Mouse (Mus musculus) midbrain, embryonic 13.5 days (tissue): Measurements from ENCODE around the gene Lix1l. TPM values are rescaled to one million over a fixed set of nuclear protein-coding genes. Genes with fewer than 3 reads are reported as not detected.

Experiments used
- ATAC-seq: fragments of 200-750 bp; cut with Nextera tagmentation; 2 replicates; pipeline ENCODE4 v1.8.0; 2017; ENCODE audit warnings: mild to moderate bottlenecking, moderate TSS enrichment, moderate library complexity
- H3K27ac ChIP-seq: fragments of 300-500 bp; sonication (generic); 2 replicates; pipeline ENCODE4 v1.5.1; 2015; ENCODE audit warnings: inconsistent platforms, mild to moderate bottlenecking, moderate library complexity
- H3K27me3 ChIP-seq: fragments of 300-500 bp; sonication (generic); 2 replicates; pipeline ENCODE4 v1.6.1; 2015; ENCODE audit warnings: mild to moderate bottlenecking, inconsistent platforms
- H3K36me3 ChIP-seq: fragments of 300-500 bp; sonication (generic); 2 replicates; pipeline ENCODE4 v1.6.1; 2015; ENCODE audit warnings: mild to moderate bottlenecking, inconsistent platforms
- H3K4me1 ChIP-seq: fragments of 300-500 bp; sonication (generic); replicated peaks from 2 replicates; pipeline ENCODE4 v1.6.1; 2015; ENCODE audit warnings: inconsistent platforms
- H3K4me2 ChIP-seq: fragments of 300-500 bp; sonication (generic); replicated peaks from 2 replicates; pipeline ENCODE4 v1.6.1; 2015; ENCODE audit warnings: moderate library complexity, mild to moderate bottlenecking, inconsistent platforms
- H3K4me3 ChIP-seq: fragments of 300-500 bp; sonication (generic); replicated peaks from 2 replicates; pipeline ENCODE4 v1.5.1; 2015; ENCODE audit warnings: mild to moderate bottlenecking, inconsistent platforms
- H3K9ac ChIP-seq: fragments of 300-500 bp; sonication (generic); replicated peaks from 2 replicates; pipeline ENCODE4 v1.6.1; 2015; ENCODE audit warnings: mild to moderate bottlenecking, inconsistent platforms
- H3K9me3 ChIP-seq: fragments of 300-500 bp; sonication (generic); 2 replicates; pipeline ENCODE4 v1.6.1; 2016; ENCODE audit warnings: mild to moderate bottlenecking, inconsistent platforms
- WGBS: fragments of 180-500 bp; shearing (Covaris S2); methylation state at CpG from one replicate; pipeline ENCODE4 v1.1.7; 2015; 5-methylcytosine and 5-hydroxymethylcytosine counted together
- polyA plus RNA-seq: library from polyadenylated mRNA; unstranded; fragments of >200 nt; fragmentation: Nextera tagmentation; extraction: Ambion mirVana; gene quantifications from 2 replicates; pipeline ENCODE4 v1.2.1, GENCODE M21; 2015

Lix1l gene
- polyA plus RNA-seq, 1 experiment from 2014 or later = 6.2 TPM

DNA sequence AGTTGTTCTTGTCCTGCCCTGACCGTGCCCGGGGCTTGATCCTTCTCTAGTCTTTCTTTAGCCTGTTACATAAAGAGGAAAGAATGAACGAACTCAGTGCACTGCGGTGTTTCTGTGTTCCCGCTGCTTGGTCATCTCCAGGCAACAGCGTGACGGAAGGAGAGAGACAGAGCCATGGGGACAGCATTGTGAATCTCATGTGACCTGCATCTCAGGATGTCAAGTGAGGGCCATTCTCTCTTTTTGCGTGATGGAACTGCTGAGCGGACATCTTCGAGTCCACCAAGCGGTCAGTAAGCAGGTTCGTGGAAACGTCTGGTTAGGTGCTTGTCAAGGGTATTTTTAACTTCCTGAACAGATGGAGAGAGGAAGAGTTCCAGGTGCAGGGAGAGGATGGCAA, 31.4 kb upstream of the Lix1l start:
- Histone ChIP-seq H3K4me3 (no peak overlapping the region), H3K9me3 (no peaks in the 10 kb centered on the region), H3K27ac (no peak overlapping the region), H3K27me3 (no peaks in the 10 kb centered on the region), H3K4me2 (no peak overlapping the region), H3K36me3 (no peaks in the 10 kb centered on the region), H3K9ac (no peak overlapping the region), H3K4me1 (no peaks in the 10 kb centered on the region)
- ATAC-seq = no peak
- 87% methylated on average over 13 of the region's 13 CpGs for WGBS

DNA sequence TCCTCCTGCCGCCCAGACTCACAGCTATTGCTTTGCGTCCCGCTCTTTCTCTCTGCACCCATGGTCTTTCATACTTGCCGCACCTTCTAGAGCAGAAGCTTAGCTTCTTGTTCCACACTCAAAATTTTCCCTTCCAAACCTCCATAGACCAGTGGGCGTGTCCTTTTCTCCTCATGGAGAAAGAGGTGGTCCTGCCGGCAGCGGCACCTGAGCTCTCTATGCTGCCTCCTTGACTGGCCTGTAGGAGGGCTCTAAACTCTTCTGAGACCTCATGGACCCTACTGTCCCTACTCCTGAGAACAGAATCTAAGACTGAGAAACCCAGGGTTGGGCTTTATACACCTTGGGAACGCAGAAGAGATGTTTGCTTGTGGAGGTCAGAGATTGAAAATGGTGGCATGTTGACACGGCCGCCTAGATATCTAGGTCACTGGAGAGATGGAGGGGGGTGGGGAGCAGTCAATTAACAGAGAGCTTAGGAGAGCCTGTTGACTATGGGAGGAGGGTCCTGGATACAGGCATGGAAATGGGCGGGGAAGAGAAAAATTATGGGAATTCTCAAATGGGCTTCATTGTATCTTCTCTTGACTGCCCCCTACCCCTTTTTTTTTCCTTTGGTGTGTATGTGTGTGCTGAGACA, 30.9 kb upstream of the Lix1l start:
- Histone ChIP-seq H3K4me1 (no peaks in the 10 kb centered on the region), H3K4me2 (no peak overlapping the region), H3K27ac (no peak overlapping the region), H3K9me3 (no peaks in the 10 kb centered on the region), H3K27me3 (no peaks in the 10 kb centered on the region), H3K4me3 (no peak overlapping the region), H3K36me3 (no peaks in the 10 kb centered on the region), H3K9ac (no peak overlapping the region)
- no peak for ATAC-seq
- 89% methylated on average over 11 of the region's 11 CpGs for WGBS

DNA sequence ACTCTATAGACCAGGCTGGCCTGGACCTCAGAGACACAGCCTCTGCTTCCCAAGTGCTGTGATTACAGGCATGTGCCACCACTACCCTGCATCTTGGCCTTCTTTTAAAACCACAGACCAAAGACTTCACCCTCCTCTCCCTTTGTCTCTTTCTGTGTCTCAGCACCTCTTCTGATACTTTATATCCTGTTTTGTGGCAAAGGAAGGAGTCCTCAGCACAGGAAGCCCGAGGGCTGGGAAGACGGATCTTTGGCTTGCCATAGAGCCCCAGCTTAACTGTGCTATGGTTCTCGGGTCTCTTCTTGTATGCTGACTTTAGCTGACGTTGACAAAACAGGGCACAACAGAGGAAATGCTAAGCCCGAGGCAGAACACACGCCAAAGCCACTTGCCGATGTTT, 30.3 kb upstream of the Lix1l start:
- Histone ChIP-seq H3K36me3 (no peaks in the 10 kb centered on the region), H3K9me3 (no peaks in the 10 kb centered on the region), H3K27me3 (no peaks in the 10 kb centered on the region), H3K4me2 (no peak overlapping the region), H3K27ac (no peak overlapping the region), H3K9ac (no peak overlapping the region), H3K4me3 (no peak overlapping the region), H3K4me1 (no peaks in the 10 kb centered on the region)
- no peak for ATAC-seq
- 81% methylated on average over 7 of the region's 7 CpGs for WGBS

DNA sequence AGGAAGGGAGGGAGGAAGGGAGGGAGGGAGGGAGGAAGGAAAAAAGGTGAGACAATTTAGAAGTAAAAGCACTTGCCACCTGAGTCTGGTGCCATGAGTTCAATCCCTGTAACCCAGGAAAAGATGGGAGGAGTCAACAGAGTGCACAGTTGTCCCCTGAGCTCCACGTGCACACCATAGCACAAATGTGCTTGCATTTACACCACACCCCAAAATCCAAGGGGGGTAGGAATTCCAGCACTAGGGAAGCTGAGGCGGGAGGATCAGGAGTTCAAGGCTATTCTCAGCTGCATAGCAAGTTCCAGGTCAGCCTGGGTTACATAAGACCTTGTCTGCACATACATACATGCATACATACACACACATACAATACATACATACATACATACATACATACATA, 29.6 kb upstream of the Lix1l start:
- Histone ChIP-seq H3K9ac (no peak overlapping the region), H3K9me3 (no peaks in the 10 kb centered on the region), H3K36me3 (no peaks in the 10 kb centered on the region), H3K27me3 (no peaks in the 10 kb centered on the region), H3K27ac (no peak overlapping the region), H3K4me3 (no peak overlapping the region), H3K4me2 (no peak overlapping the region), H3K4me1 (peaks cover 3% of the 10 kb centered on the region)
- 76% methylated on average over 2 of the region's 2 CpGs for WGBS
- no peak for ATAC-seq

DNA sequence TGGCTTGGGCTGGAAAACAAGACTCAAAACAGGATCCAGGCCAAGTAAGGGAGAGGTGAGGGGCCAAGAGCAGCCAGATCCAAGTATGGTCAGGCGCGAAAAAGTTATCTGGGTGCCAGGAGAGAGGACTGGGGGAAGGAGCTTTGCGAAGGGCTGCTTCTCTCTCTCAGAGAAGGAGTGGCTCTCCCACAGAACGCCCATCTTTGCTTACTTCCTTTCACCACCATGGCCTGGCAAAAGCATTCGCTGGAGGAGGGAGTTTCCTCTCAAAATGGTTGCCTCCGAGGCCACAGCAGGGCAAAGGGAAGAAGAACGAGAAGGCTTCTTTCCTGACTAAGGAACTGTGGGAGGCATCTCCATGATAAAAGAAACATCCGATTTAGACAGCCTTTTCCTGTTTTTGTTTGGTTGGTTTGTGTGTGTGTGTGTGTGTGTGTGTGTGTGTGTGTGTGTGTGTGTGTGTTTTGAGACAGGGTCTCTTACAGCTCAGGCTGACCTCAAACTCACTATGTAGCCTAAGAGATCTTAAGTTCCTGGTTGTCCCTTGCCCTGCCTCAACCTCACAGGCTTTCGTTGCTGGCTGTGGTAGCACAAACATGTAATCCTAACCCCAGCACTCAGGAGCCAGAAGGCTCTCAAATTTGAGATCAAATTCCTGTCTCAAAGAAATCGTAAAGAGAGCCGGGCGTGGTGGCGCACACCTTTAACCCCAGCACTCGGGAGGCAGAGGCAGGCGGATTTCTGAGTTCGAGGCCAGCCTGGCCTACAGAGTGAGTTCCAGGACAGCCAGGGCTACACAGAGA, 28.9 kb upstream of the Lix1l start:
- Histone ChIP-seq H3K27ac (no peak overlapping the region), H3K27me3 (no peaks in the 10 kb centered on the region), H3K9me3 (no peaks in the 10 kb centered on the region), H3K36me3 (no peaks in the 10 kb centered on the region), H3K4me3 (no peak overlapping the region), H3K4me2 (no peak overlapping the region), H3K4me1 (peaks cover 11% of the 10 kb centered on the region), H3K9ac (no peak overlapping the region)
- ATAC-seq = no peak
- 87% methylated on average over 16 of the region's 16 CpGs for WGBS

DNA sequence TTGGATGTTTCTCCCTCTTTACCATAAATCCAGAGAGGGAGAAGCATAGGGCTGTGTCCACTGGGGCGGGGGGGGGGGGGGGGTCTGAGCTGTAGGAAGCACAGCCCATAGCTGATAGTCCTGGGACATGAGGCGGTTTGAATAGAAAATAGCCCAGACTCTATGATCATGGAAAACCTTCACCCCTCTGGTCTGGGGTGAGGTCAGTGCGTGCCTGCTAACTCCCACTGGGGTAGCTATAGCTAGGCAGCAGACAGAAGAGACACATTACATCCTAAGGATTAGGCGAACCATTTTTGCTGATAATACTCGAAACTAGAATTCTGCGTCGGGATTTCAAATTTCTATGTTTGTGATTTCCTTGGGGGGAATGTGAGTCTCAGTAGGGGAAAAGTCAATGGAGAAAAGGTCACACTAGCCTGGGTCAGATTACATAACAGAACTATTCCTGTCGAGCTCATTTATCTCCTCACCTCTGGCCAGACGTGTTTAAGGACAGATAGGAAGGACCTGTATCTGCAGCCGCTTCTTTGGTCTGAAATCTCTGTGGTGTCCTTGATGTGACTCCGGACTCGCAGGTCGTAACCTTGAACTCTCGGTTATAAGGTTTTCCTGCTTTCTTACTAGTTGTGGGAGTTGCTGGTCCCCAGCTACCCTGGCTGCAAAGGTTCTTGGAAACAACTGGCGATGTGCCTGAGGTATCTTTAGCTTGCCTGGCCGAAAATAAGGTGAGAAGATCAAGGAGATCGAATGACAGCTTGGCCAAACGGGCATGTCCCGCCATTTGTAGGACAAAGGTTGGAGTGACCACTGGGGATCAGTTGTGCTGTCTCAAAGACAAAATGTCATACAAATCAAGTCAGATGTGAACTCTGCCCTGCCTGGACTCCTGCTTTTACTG, 27.1 kb upstream of the Lix1l start:
- ATAC-seq = no peak
- WGBS = 86% methylated on average over 19 of the region's 19 CpGs
- H3K9ac ChIP-seq = no peak overlapping the region

DNA sequence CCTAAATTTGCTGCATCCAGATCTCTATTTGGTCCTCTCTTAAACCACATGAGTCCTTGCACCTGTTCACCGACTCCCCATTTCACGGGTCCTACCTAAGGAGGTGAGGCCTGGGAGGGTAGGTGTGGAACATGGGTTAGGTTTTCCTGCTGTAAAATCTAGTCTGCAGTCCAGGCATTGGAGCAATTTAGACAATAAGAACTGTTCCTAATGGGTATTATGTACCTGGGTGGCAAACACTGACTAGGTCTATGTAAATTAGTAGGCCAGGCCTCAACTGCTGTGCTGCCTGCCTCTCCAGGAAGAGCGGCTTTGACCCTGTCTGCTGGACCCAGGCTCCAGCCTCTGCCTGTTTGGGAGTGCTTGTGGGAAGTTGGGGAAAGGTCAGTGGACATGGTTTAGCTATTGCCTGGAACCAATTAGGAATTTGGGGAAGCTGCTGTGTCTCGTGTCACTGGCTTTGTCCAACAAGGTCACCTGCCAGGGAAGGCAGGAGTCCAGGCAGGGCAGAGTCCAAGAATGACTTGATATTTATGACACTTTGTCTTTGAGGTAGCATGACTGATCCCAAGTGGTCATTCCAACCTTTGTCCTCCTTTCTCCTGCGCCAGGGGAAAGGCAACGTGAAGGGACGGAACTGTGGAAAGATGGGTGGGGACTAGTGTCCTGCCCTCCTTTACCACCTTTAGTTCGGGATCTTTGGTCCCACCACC, 25.5 kb upstream of the Lix1l start:
- Histone ChIP-seq H3K9me3 (no peaks in the 10 kb centered on the region), H3K36me3 (no peaks in the 10 kb centered on the region), H3K4me3 (no peak overlapping the region), H3K4me2 (no peak overlapping the region), H3K27me3 (no peaks in the 10 kb centered on the region), H3K9ac (no peak overlapping the region), H3K4me1 (peaks cover 16% of the 10 kb centered on the region), H3K27ac (no peak overlapping the region)
- WGBS = 87% methylated on average over 8 of the region's 8 CpGs
- no peak for ATAC-seq

More for the DNA sequence above, 27.1 kb upstream of the Lix1l start:
- no peak overlapping the region for H3K4me2 ChIP-seq
- H3K4me3 ChIP-seq = no peak overlapping the region
- no peaks in the 10 kb centered on the region for H3K36me3 ChIP-seq
- peaks cover 14% of the 10 kb centered on the region for H3K4me1 ChIP-seq
- H3K27ac ChIP-seq = no peak overlapping the region
- no peaks in the 10 kb centered on the region for H3K27me3 ChIP-seq
- H3K9me3 ChIP-seq = no peaks in the 10 kb centered on the region

DNA sequence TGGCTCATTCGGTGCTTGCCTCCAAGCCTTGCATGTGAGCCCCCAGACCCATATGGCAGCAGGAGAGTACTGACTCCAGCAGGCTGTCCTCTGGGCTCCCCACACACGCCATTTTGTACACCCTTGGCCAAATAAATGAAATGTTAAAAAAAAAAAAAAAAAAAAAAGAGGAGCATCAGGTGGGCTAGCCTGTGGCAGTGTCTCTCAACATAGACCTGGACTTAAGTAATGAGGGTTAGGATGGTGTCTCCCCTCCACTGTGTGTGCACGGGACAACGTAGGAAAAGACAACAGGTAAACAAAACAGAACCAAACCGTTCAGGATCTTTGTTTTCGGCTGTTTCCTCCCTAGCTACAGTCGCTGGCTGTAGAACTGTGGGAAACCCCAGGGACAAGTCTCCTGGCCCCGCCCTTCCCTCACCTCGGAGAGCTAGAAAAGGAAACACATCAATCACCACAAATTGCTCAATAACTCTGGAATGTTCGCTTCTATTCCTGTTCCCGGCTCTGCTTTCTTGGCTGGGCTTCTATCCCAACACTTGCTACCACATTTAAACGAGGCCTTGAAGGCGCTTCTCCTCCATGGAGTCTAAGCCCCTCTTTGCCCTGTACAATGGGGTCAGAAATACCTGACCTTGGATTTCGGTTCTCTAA, 24.8 kb upstream of the Lix1l start:
- ATAC-seq = no peak
- H3K4me3 ChIP-seq = no peak overlapping the region

DNA sequence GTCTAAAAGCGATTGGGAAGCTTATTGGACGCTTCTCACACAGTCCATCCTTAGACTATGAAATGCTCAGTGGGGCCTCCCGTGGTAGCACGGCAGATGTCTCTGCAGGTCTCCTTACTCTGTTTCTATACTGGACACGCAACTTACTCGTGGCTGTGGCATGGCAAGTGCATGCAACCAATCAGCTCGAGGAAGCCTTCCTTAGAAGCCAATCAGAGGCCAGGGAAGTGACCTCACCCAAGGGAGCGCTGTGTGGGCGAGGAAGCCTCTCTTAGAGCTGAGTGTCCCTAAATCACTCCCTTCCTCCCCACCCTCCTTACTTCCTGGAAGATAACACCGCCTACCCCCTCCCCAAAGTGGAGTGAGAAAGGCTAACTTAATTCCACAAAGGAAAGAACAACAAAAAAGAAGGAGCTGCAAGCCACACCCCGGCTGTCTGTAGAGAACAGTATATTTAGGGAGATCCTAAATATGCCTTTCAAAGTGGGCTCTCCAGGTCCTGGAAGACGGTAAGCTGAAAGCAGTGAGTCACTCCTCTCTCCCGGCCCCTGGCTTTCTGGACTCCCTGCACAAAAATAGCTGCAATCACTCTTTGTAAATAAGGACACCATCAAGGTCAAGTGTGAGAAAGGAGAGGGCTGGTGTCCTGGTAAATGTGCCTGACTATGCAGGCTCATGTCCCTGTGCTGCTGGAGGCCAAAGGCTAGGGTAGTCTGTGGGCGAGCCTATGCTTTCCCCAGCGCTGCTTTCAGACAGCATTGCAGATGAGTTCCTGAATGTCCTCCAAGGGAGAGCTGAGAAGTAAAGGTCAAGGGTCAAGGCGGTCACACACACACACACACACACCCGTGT, 24.0 kb upstream of the Lix1l start, which contains the start of gene Gm16253:
Gene Gm16253, plus strand, starts transcription at position 295 of the 852 bp plus-strand sequence.
- 32% methylated on average over 17 of the region's 17 CpGs for WGBS
- Histone ChIP-seq H3K4me1 (peaks cover 20% of the 10 kb centered on the region), H3K27me3 (peaks cover 9% of the 10 kb centered on the region; the same call in 1 of the 2 replicates), H3K27ac (peak within 1 kb of the TSS; percentile 66), H3K36me3 (no peaks in the 10 kb centered on the region), H3K9me3 (no peaks in the 10 kb centered on the region), H3K9ac (no peak within 1 kb of the TSS; the same call in 1 of the 2 replicates), H3K4me2 (peak within 1 kb of the TSS; percentile 41), H3K4me3 (no peak within 1 kb of the TSS; the same call in 1 of the 2 replicates)
- ATAC-seq = peak; percentile 75

More for the DNA sequence above, 24.8 kb upstream of the Lix1l start:
- H3K4me2 ChIP-seq = peak overlapping the region; percentile 41
- peaks cover 4% of the 10 kb centered on the region; the same call in 1 of the 2 replicates for H3K27me3 ChIP-seq
- WGBS = 76% methylated on average over 14 of the region's 14 CpGs
- H3K9me3 ChIP-seq = no peaks in the 10 kb centered on the region
- H3K9ac ChIP-seq = no peak overlapping the region; the same call in 1 of the 2 replicates
- peaks cover 20% of the 10 kb centered on the region for H3K4me1 ChIP-seq
- H3K27ac ChIP-seq = peak overlapping the region; percentile 66
- H3K36me3 ChIP-seq = no peaks in the 10 kb centered on the region

DNA sequence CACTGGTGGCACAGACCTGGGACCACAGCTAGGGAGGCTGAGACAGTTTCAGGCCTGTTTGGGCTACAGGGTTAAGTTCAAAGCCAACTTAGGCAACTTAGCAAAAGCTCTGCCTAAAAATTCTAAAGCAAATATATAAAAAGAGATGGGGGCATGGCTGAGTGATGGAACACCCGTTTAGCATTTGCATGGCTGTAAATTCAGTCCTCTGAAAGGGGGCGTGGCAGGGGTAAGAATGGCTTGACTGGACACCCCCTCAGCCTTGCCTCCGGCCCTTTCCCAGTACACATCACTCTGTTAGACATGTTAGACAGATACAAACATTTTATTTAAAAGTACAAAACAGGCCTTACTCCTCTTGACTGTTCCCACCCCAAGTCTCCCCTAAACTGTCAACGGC, 23.4 kb upstream of the Lix1l start:
- Histone ChIP-seq H3K9me3 (no peaks in the 10 kb centered on the region), H3K27ac (0 out of 2 replicates have a peak overlapping the region, but pooled peaks have one; percentile 42), H3K36me3 (no peaks in the 10 kb centered on the region), H3K27me3 (peaks cover 9% of the 10 kb centered on the region; the same call in 1 of the 2 replicates), H3K9ac (no peak overlapping the region), H3K4me3 (no peak overlapping the region), H3K4me2 (no peak overlapping the region), H3K4me1 (peaks cover 20% of the 10 kb centered on the region)
- no peak for ATAC-seq
- 79% methylated on average over 4 of the region's 4 CpGs for WGBS
